Mouse (Mus musculus) bone marrow macrophage, adult 2 months (primary cell): Measurements from ENCODE around the gene Rapgef5.

Experiments
- CTCF ChIP-seq: IDR thresholded peaks from 2 replicates; pipeline ENCODE4 v1.5.1; 2012; ENCODE audit warnings: low read depth, mild to moderate bottlenecking, low read length, moderate library complexity
- POLR2A ChIP-seq: IDR thresholded peaks from 2 replicates; pipeline ENCODE4 v1.6.1; 2012; ENCODE audit warnings: mild to moderate bottlenecking, low read depth, low read length, borderline replicate concordance

- TF ChIP-seq POLR2A (no peak), CTCF (no peak)
Observed at GRCm38 (mm10) chr12:117628321-117629093, 112.2 kb downstream of the Rapgef5 start.
